Mouse (Mus musculus): ENCODE results near the gene Cntnap2.

GRCm38 (mm10) chr6:45381126-45381525 is 322.0 kb downstream of the Cntnap2 start:
- TF ChIP-seq CTCF (IDR thresholded peaks at IDR 0.05; ENCODE audit: low read depth, low read length) (no peak), POLR2A (IDR thresholded peaks at IDR 0.05; ENCODE audit: borderline replicate concordance, low read depth, low read length) (no peak)
